Mouse (Mus musculus) lung, adult 2 months (tissue): ENCODE data around the gene Slc44a4.

Experiments
- CTCF ChIP-seq: fragments of 200-500 bp; IDR thresholded peaks from 2 replicates; pipeline ENCODE4 v1.5.1; 2011; ENCODE audit warnings: mild to moderate bottlenecking, low read length, control low read depth; ENCODE audit not compliant: insufficient read depth
- POLR2A ChIP-seq: fragments of 200-500 bp; IDR thresholded peaks from 2 replicates; pipeline ENCODE4 v1.6.1; 2011; ENCODE audit warnings: low read depth, mild to moderate bottlenecking, control low read depth, low read length, borderline replicate concordance; ENCODE audit errors: extremely low read depth

- TF ChIP-seq CTCF (no peak), POLR2A (no peak)
These were observed 34.9 kb upstream of the Slc44a4 start, which contains the start of gene Zbtb12 for GRCm38 (mm10) chr17:34879336-34879879.
